ENCODE assay signal across 1 mouse cellular context in the genomic region with DNA sequence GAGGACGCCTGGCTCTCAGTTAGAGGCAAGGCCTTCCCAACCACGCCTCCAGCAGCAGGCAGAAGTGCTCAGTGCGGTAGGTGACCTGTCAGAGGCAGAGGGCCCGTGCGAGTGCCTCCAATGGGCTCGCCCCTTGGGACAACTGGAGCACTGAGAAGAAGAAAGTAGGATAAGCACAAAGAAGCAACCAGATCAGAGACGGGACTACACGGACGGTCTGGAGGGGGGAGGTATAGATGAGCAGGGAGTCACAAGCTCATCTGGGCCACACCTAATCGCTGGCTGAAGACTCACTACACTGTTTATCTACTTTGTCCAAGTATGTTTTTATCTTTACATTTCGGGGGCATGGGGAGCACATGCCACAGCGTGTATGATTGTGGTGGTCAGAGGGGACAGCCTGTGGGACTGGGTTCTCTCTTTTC.
TF ChIP-seq lines count a peak whose summit lies in the region.

No protein-coding gene starts in this region.

TF ChIP-seq in MEL, 35 proteins besides CTCF, POLR2A, EP300 and RAD21:
- TF ChIP-seq MXI1 (IDR thresholded peaks at IDR 0.05; ENCODE audit: low read depth, low read length) (no peak; the same call in 1 of the 2 replicates), BHLHE40 (IDR thresholded peaks at IDR 0.05; ENCODE audit: borderline replicate concordance, low read depth, low read length) (peak; percentile 62; the same call in 1 of the 2 replicates), TAL1 (IDR thresholded peaks at IDR 0.05; ENCODE audit: low read length) (peak; percentile 46; the same call in 1 of the 2 replicates), ZNF384 (IDR thresholded peaks at IDR 0.05; ENCODE audit: low read depth, low read length) (no peak; the same call in 1 of the 2 replicates), RCOR1 (IDR thresholded peaks at IDR 0.05; ENCODE audit: low read depth, low read length) (peak; percentile 47; the same call in 1 of the 2 replicates), ETS1 (IDR thresholded peaks at IDR 0.05; ENCODE audit: low read depth, low read length) (peak; percentile 76), SMC3 (IDR thresholded peaks at IDR 0.05; ENCODE audit: low read depth, low read length) (no peak), TCF12 (IDR thresholded peaks at IDR 0.05; ENCODE audit: low read depth, low read length) (peak; percentile 88), ZC3H11A (IDR thresholded peaks at IDR 0.05; ENCODE audit: low read depth, low read length) (no peak), SIN3A (IDR thresholded peaks at IDR 0.05; ENCODE audit: low read length) (0 out of 2 replicates have a peak, but pooled peaks have one; percentile 51), MAX (IDR thresholded peaks at IDR 0.05; ENCODE audit: low read length) (peak; percentile 62; the same call in 1 of the 2 replicates), USF1 (IDR thresholded peaks at IDR 0.05; ENCODE audit: low read depth, low read length) (no peak; the same call in 1 of the 2 replicates), GATA1 (IDR thresholded peaks at IDR 0.05; ENCODE audit: low read depth, low read length) (peak; percentile 65), MYC (IDR thresholded peaks at IDR 0.05; ENCODE audit: low read depth, low read length) (peak; percentile 67)
